Mouse (Mus musculus): ENCODE measurements at regions not wholly inside any gene's neighbourhood (a gene's known extent, or its start where the extent isn't known, plus 50 kb on each side); places are given as distances from the start of the nearest gene placed in this dataset.

GRCm38 (mm10) chr13:28721548-28721981 lies 231.9 kb downstream of the Sox4 start:
- no peak for ATAC-seq (ENCODE audit: extremely low read depth, insufficient number of reproducible peaks, low FRiP score, poor library complexity, severe bottlenecking)

DNA sequence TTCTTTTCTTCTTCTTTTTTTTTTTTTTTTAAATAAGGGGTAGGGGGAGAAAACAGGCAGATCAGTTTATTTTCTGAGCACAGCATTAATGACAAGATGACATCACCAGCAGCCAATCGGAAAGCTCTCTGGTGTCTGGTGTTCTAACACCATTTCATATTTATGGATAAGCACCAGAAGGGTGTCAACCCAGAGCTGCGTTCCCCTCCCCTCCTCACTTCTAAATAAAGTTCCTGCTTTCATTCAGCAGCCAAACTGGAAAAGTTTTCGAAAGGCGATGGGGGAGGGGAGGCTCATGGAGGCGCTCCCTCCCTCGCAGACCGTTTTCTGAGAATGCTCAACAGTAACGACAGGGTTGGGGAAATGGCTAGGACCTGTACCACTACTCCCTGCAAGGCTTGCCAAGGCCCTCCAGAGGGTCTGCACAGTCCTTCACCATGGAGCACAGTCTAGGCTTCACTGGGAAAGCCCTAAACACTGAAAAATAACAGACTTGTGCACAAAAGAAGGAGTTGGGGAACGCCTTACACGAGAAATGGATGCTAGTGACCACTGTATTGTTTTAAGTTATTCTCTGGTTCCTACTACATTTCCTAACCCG lies 232.8 kb downstream of the Sox4 start:
- ATAC-seq (ENCODE audit: extremely low read depth, insufficient number of reproducible peaks, low FRiP score, poor library complexity, severe bottlenecking): no peak

- ATAC-seq (ENCODE audit: extremely low read depth, insufficient number of reproducible peaks, low FRiP score, poor library complexity, severe bottlenecking): no peak
Measured at GRCm38 (mm10) chr13:28720169-28720568, 233.3 kb downstream of the Sox4 start.

GRCm38 (mm10) chr13:28718868-28719265 lies 234.6 kb downstream of the Sox4 start:
- ATAC-seq (ENCODE audit: extremely low read depth, insufficient number of reproducible peaks, low FRiP score, poor library complexity, severe bottlenecking): no peak

DNA sequence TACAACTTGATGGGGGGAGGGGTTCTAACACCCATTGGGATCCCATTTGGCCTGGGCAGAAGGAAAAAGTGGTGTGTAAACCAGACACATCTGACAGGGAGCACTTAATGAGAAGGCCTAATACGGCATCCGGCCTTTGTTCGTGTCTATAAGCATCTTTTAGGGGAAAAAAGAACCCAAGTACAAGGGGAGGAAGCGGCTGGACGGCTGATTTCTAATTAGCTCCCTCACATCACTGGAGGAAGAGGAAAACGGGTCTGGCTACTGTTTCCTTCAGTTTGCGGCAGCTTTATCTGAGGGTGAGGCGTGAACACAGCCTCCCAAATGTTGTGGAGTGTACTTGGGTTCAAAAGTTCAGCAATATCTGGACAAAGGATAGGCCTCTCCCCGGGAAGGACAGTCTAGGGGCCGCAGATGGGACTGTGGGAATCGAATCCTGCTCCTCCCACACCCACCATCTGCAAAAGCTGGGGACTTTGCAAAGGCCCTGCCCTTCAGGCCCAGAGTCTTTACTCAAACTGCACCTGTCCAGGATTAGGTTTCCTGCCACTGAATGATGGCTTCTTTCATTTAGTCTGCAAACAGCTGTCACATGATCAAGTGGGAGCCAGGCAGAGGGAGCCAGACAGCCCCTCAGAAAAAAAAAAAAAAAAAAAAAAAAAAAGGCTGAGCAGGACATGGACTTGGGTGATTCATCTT lies 235.2 kb downstream of the Sox4 start:
- no peak for ATAC-seq (ENCODE audit: extremely low read depth, insufficient number of reproducible peaks, low FRiP score, poor library complexity, severe bottlenecking)

DNA sequence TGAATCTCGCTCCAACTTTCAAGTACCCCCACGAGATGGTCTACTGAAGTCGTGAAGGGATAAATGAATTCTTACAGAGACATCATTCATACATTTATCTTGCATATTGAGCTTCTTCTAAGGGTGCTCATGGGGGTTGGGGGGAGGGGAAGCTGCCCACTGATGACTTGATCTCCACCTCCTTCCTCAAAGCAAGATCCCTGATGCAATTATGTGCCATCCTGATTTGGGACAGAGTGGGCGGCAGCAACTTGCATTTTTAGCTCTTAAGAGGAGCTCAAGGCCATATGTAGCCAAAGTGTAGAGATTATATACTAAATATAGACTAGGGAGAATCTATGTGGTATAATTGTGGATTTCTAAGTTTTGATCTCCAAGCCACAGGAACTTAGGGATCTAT lies 236.1 kb downstream of the Sox4 start:
- ATAC-seq (ENCODE audit: extremely low read depth, insufficient number of reproducible peaks, low FRiP score, poor library complexity, severe bottlenecking): no peak

DNA sequence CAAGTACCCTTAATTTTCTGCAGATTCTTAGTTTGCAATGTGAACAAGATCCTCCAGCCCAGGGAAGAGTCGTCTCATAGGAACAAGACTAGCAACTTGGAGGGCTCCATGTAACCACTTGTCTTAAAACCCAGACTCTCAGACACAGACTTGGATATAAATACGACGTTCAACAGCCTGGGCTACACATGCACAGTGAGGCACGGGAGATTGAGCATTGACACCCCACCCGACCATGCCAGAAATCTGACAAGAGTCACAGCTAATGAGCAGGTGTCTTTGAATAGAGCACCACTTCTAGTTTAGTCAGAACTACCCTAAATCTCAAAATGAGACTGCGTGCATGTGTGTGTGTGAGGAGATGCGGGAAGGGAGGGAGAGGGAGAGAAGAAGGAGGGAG lies 243.5 kb downstream of the Sox4 start:
- no peak for ATAC-seq (ENCODE audit: extremely low read depth, insufficient number of reproducible peaks, low FRiP score, poor library complexity, severe bottlenecking)

DNA sequence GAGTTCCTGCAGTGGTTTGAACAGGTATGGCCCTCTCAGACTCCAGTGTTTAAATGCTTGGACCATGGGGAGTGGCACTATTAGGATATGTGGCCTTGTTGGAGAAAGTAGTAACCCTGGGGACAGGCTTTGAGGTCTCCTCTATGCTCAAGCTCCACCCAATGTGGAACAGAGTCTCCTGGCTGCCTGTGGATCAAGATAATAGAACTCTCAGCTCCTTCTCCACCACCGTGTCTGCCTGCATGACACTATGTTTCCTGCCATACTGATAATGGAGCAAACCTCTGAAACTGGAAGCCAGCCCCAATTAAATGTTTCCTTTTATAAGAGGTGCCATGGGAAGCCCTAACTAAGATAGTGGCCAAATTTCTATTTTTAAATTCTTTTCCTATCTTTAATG lies 252.2 kb downstream of the Sox4 start:
- no peak for ATAC-seq (ENCODE audit: extremely low read depth, insufficient number of reproducible peaks, low FRiP score, poor library complexity, severe bottlenecking)

DNA sequence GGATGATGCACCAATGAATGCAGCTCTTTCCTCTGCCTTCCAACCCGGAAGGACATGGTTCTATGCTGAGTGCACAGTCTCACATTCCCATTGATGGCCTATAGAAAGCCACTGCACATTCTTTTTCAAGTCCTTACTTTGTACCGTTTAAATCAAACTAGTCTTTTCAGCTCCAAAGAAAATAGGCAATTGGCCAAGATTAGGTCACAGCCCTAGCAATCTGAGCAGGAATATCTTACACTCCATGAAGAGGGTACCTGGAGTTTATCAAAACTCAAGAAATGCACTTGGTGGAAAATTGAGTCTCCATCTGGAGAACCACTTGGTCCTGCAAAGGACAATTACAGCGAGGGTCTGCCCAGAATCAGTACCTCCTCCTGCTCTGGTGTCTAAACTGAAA lies 253.4 kb downstream of the Sox4 start:
- ATAC-seq (ENCODE audit: extremely low read depth, insufficient number of reproducible peaks, low FRiP score, poor library complexity, severe bottlenecking): no peak

DNA sequence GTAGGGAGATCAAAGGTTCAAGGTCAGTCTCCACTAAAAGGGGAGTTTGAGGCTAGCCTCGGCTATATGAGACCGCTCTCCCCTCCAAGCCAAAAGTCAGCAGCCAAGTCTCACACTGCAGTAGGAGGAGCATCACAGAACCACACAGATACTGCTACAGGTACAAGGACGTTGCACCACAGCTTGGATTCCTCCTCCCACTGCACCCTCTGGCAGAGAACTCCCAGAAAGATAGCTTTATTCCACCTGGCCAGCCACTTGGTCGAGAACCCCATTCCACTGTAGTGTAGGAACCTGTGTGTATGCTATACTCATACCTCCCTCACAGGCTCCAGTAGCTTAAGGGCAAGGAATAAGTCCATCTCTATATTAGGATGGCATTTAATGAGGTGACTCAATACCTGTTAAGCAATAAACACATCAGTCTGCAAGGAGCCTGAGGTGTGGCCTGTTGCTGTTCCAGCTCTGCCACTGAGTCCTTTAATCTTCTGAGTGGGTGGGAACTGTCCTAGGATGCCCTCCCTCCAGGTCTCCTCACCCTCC lies 254.0 kb downstream of the Sox4 start:
- ATAC-seq (ENCODE audit: extremely low read depth, insufficient number of reproducible peaks, low FRiP score, poor library complexity, severe bottlenecking): no peak

GRCm38 (mm10) chr13:28697796-28698678 lies 255.5 kb downstream of the Sox4 start:
- ATAC-seq (ENCODE audit: extremely low read depth, insufficient number of reproducible peaks, low FRiP score, poor library complexity, severe bottlenecking): no peak

DNA sequence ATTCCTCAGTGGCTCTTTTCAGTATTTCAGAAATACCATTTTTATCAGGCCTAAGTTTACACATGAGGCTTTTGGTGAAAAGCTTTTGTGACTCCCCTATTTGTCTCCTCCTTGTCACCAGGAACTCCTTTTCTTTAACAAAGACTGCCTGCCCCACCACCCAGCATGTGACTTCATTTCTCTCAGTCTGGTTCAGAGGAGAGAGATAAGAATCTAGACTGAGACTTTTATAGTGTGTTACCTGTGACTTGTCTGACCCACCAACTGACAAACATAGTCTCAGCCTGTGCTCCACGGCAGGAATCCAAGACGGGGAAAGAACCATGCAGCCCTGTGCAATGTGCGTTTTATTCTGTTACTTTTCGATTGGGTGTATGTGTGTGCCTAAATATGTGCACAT lies 260.4 kb downstream of the Sox4 start:
- no peak for ATAC-seq (ENCODE audit: extremely low read depth, insufficient number of reproducible peaks, low FRiP score, poor library complexity, severe bottlenecking)

- ATAC-seq (ENCODE audit: extremely low read depth, insufficient number of reproducible peaks, low FRiP score, poor library complexity, severe bottlenecking): no peak
Measured at GRCm38 (mm10) chr13:28692587-28692986, 260.9 kb downstream of the Sox4 start.

DNA sequence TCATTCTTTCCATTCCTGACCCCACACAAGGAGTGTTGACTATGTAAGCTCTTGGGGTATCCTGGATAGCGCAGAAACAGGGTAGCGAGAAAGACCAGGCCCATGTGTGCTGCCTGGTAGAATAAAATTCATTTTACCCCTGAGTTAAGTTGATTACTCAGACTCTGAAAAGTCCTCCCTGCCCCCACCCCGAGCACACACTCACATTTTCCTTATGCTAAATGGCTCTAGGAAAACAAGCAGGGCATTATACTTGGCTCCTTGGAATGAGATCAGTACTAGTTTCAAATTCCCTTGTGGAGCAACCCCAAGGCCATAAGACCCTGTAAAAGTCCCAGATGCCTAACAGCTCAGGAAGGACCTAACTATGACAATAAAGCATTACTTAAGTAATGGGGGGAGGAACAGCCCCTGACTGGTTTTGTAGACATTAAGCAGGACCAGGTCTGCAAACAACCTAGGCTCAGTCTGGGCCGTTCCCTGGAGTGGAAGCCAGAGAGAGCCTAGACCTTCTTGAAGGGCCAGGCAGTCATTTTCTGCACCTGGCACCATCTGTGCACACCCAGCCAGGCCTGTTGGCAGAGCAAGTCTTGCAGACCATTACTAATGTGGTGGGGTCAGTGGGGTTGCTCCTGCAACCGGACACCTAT lies 262.9 kb downstream of the Sox4 start:
- ATAC-seq (ENCODE audit: extremely low read depth, insufficient number of reproducible peaks, low FRiP score, poor library complexity, severe bottlenecking): no peak

DNA sequence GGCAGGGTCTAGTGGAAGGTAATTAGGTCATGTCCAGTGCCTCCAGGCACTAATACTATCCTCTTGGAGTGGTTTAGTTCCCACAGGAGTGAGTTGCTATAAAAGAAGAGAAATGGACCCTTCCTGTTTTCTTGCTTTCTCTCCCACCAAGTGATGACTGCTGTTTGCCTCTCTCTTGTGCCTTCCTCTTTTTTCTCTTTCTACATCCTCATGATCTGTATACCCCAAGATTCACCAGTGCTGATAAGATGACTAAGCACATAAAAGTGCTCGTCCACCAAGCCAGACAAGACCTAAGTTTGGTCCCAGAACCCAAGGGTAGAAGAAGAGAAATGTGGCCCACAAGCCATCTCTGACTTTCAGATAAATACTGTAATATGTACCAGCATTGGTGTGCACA lies 265.7 kb downstream of the Sox4 start:
- no peak for ATAC-seq (ENCODE audit: extremely low read depth, insufficient number of reproducible peaks, low FRiP score, poor library complexity, severe bottlenecking)

GRCm38 (mm10) chr13:28684311-28684710 lies 269.2 kb downstream of the Sox4 start:
- ATAC-seq (ENCODE audit: extremely low read depth, insufficient number of reproducible peaks, low FRiP score, poor library complexity, severe bottlenecking): no peak

DNA sequence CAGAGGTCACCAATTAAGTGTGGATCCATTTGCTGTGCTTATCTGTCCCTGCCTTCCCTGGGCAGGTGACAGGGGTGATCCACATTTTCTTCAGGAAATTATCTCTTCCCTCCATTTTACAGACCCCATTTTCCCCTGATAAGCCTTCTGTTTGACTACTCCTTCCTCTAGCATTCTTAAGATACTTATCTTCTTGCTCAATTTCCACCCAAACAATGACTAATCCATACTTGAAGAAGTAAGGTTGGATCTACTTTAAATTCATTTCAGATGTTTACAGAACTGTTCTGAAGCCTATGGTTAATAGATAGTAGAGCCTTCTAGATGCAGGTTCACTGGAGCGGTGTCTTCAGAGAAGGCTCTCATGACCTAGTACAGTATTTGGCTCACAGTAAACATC lies 273.2 kb downstream of the Sox4 start:
- no peak for ATAC-seq (ENCODE audit: extremely low read depth, insufficient number of reproducible peaks, low FRiP score, poor library complexity, severe bottlenecking)

- ATAC-seq (ENCODE audit: extremely low read depth, insufficient number of reproducible peaks, low FRiP score, poor library complexity, severe bottlenecking): no peak
Measured at GRCm38 (mm10) chr13:28673622-28674021, 279.9 kb downstream of the Sox4 start.

- no peak for ATAC-seq (ENCODE audit: extremely low read depth, insufficient number of reproducible peaks, low FRiP score, poor library complexity, severe bottlenecking)
Measured at GRCm38 (mm10) chr13:28671543-28671942, 282.0 kb downstream of the Sox4 start.

All from neutrophil, adult 5-6 weeks (primary cell).